Mouse (Mus musculus): ENCODE measurements around the gene Dscaml1.

DNA sequence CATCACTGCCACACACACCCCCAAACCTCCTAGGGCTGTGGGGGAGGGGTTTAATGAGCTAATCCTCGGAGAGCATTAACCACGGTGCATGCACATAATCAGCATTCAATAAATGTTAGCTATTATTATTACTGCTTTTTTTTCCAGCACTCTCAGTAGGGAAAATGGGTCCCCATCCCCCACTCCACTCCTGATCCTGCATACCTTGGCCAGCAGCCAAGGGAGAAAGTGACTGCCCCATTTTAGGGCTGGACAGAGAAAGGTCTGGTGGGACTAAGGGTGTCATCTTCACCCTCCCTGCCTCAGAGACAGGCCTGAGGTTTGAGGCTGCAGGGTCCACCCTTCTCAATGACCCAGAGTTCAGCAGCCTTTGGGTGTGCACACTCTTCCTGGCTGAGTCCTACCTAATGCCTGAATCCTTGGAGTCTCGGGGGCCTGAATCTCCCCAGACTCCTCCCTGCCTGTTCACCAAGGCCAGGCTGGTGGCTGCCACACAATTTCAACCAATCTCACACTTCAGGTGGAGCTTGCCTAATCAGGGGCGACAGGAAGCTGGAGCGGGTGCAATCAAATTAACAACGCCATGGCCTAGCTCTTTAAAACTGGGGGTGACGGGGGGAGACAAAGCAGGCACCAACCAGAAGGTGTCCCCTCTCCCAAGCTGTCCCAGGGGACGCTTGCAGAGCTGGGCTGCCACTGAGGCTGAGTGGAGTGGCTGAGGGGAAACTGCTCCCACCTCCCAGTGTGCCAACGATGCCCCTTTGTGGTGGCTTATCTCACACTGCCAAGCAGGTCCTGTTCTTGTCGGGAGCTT, 267.2 kb downstream of the Dscaml1 start:
- TF ChIP-seq CTCF (IDR thresholded peaks at IDR 0.05; ENCODE audit: low read depth) (no peak), EP300 (optimal IDR thresholded peaks at IDR 0.05) (no peak)
